Mouse (Mus musculus) NIH3T3 (cell line): ENCODE results near the gene Fam71f1.
"Not testable (repeated sequence)": the region's sequence is repeated elsewhere in the genome, so short reads cannot be mapped to it uniquely, and the experiment has no call there.

Experiments
- DNase-seq: peaks from one replicate; pipeline ENCODE4 v3.0.0-alpha.2; 2012; ENCODE audit warnings: low read depth

Fam71f1 gene

DNA sequence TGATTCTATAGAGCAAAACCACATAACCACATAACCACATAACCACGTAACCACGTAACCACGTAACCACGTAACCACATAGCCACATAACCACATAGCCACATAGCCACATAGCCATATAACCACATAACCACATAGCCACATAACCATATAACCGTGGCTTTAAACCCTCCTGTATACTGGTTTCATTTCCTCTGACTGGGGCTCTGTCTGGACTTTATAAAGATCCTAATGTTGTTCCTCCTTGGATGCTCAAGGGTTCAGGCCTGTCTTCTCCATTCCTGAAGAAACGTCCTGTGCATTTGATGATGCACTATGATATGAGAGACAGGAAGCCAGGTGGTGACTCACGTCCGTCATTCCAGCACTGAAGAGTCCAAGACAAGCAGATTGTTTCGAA is 8.0 kb downstream of the Fam71f1 start:
- peak; percentile 66 for DNase-seq

DNA sequence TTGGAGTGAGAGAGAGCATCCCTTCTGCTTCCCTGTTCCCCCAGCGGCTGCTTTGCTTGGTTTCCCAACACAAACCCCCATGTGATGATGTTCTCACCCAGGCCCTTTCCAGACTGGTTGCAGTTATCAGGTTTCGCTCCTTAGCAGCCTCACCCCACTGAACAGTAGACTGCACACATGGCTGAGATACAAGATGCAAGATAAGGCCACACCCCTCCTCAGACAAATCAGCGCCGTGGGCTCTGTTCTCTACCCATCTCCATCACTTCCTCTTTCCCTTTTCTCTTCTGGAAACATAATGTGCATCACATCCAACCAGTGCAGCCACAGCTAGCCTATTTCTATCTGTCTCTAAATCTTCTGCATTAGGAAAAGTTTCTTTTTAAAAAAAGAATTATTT is 10.6 kb downstream of the Fam71f1 start:
- DNase-seq: peak; percentile 38

DNA sequence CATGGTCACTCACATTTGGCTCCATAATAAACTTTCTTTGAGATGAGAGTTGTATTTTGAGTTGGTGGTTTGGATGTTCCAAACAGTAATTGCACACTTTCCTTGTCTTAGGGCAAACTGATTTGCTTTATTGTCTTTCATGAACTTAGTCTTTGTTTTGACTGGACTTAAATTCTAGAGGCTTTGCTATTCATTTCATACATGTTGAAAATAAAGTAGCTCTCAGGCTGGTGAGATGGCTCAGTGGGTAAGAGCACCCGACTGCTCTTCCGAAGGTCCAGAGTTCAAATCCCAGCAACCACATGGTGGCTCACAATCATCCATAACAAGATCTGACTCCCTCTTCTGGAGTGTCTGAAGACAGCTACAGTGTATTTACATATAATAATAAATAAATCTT is 27.6 kb downstream of the Fam71f1 start:
- DNase-seq: not testable (repeated sequence)

DNA sequence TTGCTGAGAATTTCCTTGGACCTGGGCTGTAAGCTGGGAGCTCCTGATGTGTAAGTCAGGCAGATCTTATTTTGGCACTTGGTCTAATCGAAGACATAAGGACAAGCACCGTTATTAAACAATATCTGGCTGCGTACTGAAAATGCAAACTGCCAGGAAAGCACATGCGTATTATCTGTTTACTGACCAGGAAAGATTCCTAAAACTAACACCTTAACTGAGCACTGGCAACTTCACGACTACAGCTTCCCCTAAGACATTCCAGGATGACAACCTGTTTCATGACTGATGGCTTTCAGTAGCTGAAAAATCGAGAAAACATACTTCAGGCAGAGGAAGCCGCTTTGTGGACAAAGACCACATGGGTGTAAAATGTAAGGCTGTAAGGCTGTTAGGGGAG is 28.2 kb downstream of the Fam71f1 start:
- DNase-seq: no peak

DNA sequence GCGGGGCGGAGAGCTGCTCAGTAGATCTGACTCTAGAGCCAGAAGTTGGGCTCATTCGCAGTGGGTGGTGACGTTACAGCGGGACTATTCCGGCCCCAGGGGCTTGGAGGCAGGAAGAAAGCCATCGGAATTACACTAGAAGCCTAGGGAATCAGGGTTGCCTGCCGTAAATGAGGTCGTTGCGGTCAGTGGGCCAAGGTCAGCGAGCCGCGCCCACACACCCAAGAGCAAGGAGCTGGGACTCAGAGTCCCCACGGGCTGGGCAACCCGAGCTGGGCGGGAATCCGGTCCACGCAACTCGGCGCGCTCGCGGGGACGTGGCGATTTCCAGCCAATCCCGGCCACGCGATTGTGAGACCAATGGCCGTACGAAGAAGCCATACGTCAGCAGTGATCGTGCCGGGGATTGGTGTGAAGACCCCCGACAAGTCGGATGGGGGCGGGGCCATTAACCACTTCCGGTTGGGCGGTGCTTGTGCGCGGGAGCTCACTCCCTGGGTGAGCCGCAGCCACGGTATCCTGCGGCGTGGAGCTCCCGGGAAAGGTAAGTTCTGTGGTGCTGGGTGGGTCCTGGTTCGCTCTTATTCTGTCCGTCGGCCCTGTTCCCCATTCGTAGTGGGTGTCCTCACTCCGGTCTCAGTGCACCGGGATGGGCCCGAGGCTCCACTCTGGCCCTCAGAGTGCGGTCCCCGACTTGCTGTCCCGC is 28.9 kb downstream of the Fam71f1 start, which contains the start of gene Calu:
TSS of gene Calu (plus strand) at position 405 of the 706 bp plus-strand sequence.
- peak; percentile 100 for DNase-seq

DNA sequence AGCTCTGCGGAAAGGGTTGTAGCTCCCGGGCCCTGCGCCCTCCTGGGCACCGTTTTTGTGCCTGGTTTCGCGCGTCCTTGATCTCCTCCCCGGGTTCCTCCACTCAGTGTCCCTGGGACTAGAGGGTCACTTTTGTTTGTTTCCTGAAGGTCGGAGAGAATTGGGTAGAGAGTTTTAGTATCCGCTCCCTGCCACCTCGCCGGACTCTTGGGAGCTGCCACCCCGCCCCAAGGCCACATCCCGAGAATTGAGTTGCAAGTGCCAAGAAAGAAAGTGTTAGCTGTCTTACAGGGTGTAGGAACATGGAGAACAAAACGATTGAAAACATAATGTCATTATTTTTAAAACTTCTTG is 29.4 kb downstream of the Fam71f1 start:
- no peak for DNase-seq

DNA sequence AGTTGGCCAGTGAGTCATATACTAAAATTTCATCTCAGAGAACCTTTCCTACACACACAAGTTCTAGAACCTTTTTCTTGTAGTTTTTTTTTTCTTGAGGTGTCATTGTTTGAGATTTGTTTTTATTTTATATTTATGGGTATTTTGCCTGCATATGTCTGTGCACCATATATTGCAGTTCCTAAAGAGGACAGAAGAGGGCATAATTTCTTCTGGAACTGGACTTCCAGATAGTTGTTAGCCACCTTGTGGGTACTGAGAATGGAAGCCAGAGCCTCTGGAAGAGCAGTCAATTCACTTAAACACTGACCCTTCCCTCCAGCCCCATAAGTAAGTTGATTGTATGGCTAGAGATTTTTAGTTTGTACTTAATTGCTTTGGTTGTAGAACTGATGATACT is 32.7 kb downstream of the Fam71f1 start:
- DNase-seq: peak; percentile 59

DNA sequence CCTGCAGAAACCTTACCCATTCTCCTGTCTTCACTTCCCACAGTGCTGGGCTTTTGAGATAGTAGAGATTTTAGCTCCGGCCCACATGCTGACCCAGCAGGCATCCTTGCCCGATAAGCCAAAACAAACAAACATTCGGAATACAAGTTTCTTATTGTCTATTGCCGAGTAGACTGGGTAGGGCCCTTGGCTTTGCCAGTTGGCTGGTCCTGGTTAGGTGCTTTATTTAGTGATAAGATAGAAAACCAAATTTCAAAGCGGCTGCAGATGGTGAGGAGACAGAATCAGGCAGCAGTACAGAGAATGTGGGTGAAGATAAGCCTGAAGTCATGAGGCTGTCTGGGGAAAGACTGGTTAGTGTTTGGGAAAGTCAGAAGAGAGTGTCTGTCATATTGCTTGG is 33.9 kb downstream of the Fam71f1 start:
- DNase-seq: no peak

DNA sequence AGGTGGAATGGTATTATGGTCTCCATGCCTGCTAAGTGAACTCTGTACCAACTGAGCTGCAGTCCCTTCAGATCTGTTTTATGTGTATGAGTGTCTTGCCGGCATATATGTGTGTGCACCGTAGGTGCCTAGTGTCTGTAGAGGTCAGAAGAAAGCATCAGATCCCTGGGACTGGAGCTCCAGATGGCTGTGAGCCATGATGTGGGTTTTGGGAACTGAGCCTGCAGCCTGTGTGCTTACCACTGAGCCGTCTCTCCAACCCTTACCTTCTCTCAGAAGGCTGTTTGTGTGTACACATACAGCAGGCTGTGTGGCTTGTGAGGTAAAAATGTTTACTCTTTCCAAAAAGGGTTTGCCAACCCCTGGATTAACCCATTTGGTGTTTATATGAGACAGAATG is 40.4 kb downstream of the Fam71f1 start:
- no peak for DNase-seq

DNA sequence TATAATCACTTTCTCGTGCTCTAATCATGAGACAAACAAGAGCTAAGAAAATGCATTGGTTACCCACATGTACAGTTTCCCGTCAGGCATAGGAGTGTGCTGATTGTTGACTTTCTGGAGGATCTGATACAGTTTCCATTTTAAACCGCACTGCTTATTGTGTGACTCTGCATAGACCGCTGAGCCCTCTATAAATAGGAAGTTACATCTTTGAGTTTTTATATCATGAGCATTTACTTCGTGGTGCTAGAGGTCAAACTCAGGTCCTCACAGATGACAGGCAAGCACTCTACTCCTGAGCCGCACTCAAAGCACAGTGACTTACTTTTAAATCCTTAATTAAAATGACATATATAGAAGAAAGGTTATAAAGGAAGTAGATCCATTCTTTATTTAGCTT is 41.3 kb downstream of the Fam71f1 start:
- no peak for DNase-seq

DNA sequence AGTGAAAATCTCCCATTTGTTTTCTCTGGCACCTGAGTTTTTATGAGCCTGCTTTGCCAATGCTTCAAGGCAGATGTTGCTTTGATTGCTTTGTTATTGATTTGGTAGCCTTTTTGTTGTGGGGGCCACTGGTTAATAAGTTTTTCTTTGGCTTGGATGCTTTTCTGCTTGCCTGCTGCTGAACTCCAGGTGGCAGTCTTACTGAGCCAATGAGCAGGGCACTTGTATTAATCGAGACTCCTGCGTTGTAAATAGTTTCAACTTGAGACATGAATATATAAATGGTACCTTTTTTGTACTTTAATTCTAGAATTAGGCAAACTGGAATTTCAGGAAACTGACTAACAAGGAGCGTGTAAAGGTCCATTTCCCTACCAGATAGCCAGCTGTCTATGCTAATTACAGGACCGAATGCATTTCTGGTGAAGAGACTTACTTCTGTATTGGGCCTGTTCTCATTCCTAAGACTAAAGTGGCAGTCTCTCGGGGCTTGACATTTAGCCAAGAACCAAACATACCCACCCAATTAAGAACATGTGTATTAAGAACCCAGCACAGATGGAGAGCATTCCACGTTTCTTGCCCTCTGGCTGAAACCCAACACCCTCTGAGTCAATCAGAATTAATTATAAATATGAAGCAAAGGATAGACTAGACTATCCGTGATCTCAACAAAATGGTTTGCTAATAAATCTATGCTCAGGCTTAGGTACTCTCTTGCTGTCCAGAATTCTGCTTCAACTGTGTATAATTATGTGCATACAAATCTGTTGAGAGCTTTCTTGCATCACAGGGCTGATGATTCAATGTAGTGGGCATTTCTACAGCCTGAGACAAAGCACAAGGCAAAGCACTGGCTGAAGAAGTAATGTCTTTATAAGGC is 43.5 kb downstream of the Fam71f1 start:
- peak; percentile 95 for DNase-seq

DNA sequence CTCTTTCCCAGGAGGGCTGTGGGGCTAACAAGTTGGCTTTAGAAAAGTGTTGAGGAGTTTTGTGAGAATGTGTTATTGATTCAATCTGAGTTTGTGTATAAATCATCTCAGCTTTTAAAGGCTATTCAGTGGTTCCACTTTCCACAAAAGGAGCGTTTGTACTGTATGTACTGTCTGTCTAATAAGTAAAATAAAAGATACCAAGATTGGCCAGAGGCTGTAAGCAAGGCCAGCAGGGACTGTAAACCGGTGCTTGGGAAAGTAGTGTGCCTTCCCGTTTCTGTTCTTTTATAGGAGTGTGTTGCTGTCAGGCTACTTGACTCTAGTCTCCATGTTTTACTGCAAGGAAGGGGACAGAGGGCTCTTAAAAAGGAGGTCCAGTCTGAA is 44.2 kb downstream of the Fam71f1 start:
- no peak for DNase-seq

DNA sequence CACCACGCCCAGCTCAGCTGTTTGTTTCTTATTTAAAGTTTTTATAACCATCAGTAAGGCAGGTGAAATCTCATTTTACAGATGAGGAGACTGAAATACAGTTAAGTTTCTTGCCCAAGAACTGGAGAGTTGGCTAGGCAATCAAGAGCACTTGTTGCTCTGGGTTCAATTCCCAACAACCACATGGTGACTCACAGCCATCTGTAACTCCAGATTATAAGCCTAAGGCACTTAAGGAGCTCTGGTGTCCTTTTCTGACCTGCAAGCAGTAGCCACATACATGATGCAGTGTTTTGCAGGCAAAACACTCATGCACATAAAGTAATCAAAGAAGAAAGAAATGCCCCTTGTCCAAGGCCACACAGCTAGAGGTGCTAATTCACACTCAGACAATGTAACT is 46.3 kb downstream of the Fam71f1 start:
- peak; percentile 38 for DNase-seq

DNA sequence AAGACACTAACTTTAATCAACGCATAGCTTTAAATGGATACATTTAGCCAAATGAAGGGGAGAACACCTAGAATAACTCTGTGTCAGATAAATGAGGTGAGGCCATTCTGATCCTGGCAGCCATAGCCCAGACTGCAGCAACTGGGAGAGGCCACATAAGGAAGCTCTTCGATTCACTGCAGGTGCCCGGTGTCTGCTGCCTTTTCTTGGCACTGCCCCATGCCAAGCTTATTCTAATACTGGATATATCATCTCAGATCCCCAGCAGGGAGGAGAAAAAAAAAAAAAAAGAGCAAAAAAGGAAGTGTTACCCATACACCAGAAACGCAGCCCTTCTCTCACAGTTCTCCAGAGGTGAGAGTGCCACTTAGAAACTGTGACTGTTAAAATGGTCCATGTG is 58.4 kb downstream of the Fam71f1 start:
- no peak for DNase-seq

DNA sequence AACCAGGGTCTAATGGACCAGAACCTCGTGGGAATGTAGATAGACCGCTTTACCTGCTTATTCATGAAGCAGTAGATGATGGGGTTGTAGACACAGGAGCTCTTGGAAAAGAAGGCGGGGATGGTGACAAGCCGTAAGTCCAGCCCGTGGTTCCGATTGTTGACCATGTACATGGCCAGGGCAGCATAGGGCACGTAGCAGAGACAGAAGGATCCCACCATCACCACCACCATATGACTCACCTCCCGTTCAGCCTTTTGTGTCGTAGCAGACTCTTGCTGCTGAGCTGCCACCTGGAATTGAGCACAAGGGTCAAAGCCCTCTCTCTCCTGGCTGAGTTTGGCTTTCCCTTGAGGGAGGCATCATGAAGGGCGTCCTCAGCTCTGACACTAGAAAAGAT is 59.7 kb downstream of the Fam71f1 start:
- no peak for DNase-seq

DNA sequence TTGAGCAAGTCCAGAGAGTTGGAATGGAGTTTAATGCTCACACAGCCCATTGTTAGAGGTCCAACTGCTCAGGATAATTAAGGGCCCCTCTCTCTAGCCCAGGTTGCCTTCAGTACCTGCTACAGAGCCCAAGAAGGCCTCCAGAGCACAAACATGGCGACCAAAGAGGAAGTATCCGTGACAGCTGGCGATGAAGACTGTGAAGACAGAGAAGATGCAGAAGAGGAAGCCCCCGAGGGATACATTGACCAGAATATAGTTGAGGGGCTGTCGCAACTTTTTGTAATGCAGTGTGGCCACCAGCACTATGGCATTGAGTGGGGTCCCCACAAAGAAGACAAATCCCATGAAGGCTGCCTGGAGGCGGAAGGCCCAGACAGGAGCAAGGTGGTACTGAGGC is 61.0 kb downstream of the Fam71f1 start:
- DNase-seq: no peak

DNA sequence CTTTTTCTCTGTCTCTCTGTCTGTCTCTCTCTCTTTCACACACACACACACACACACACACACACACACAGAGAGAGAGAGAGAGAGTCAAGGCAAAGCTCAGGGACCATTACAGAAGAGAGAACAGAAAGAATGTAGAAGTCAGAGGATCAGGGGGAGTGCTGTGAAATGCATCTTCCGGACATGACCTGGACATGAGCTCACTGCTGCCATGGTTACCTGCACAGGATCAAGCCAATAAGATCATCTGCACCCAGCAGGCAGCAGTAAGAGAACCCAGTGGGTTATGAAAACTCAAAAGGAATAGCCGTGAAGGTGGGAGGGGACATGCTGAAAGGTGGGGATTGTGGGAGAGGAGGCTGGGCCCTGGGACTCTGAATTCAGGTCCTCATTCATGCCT is 63.5 kb downstream of the Fam71f1 start:
- no peak for DNase-seq
